Mouse (Mus musculus) cerebellum, adult 18-20 months (tissue): Measurements from ENCODE around the gene Tspan17.
A peak's percentile ranks its signal among the peaks of the same experiment; 100 is the strongest.
"Not testable (repeated sequence)": the region's sequence is repeated elsewhere in the genome, so short reads cannot be mapped to it uniquely, and the experiment has no call there.

ENCODE experiments used
- DNase-seq, 2 experiments: peaks; one replicate each; pipeline ENCODE4 v3.0.0; 2021

Tspan17 gene

GRCm38 (mm10) chr13:54765281-54766191, 23.6 kb upstream of the Tspan17 start:
- DNase-seq, result peak; percentile 64 to 74

GRCm38 (mm10) chr13:54766192-54766768, 22.9 kb upstream of the Tspan17 start, which contains the start of gene Sncb:
Gene Sncb (minus strand): TSS chr13:54766595.
- peak; percentile 93 to 96 for DNase-seq

DNA sequence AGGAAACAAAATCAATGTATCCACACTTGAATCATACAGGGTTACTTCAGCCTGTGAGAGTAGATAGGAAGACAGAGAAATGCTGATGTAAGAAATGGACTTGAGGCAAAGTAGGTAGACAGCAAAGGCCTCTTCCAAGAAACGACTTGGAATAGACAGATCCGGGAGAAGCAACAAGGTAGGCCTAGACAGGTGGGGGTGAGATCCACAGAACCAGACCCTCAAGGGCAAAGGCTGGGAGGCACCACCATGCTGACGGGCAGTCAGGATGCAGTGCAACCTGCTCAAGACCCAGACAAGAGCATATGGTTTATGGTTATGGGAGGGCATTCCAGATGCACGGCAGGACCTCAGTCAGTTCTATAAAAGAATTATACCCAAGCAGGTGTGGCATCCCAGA, 22.2 kb upstream of the Tspan17 start:
- no peak for DNase-seq

DNA sequence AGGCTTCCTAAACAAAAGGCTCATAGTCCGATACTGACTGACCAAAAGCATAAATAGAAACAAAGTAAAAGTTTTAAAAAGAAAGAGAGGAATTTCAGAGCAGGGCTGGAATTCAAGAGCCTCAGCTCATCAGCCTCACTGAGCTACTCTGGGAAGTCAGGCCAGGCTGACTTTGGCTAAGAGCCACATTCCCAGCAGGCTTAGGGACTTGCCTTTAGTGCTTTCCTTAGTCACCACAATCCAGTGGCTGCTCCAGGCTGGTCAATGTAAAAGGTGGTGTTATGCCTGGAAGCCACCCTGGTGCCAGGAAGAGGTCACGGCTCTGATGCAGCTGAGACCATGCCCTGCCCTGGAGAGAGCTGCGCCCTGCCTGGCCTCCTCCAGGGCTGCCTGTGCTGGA, 8.6 kb upstream of the Tspan17 start:
- peak; percentile 80 to 87 for DNase-seq

DNA sequence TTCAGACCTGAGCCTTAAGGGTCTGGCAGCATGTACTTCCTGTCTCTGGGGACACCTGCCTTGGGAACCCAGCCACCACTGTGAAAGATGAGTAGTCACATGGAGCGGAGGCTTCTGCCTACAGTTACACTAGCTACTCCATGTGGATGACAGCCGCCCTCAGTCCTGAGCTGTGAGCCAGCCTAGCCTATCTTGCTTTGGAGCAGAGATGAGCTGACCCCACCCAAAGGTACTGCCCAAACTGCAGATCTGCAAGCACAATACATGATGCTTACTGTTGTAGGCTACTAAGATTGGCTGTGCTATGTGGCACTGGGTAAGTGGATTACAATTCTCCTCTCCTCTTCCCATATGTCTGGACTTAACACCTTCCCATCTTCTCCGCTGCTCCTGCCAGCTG, 8.1 kb upstream of the Tspan17 start:
- no peak for DNase-seq

DNA sequence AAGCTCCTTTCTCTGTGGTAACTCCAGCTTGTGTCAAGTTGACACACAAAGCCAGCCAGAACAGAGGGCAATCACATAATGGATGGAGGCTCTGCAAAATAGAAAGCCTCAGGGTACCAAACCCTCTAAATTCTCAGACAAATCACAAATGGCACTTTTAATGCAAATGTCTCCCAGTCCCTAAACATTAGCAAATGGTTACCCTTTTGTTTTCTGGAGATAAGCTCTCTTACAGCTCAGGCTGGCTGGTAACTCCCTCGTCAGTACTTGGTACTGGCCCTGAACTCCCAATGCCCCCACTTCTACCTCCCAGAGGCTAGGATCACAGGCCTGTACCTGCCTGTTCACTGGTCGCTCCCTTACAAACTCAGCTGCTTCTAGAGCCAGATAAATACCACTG, 5.9 kb upstream of the Tspan17 start:
- DNase-seq, result no peak

- no peak for DNase-seq
Observed at GRCm38 (mm10) chr13:54783698-54784097, 5.5 kb upstream of the Tspan17 start, which contains the start of gene Eif4e1b. Gene Eif4e1b (plus strand): TSS chr13:54783998.

- DNase-seq, result not testable (repeated sequence)
Observed at GRCm38 (mm10) chr13:54787591-54787990, 1.6 kb upstream of the Tspan17 start.

DNA sequence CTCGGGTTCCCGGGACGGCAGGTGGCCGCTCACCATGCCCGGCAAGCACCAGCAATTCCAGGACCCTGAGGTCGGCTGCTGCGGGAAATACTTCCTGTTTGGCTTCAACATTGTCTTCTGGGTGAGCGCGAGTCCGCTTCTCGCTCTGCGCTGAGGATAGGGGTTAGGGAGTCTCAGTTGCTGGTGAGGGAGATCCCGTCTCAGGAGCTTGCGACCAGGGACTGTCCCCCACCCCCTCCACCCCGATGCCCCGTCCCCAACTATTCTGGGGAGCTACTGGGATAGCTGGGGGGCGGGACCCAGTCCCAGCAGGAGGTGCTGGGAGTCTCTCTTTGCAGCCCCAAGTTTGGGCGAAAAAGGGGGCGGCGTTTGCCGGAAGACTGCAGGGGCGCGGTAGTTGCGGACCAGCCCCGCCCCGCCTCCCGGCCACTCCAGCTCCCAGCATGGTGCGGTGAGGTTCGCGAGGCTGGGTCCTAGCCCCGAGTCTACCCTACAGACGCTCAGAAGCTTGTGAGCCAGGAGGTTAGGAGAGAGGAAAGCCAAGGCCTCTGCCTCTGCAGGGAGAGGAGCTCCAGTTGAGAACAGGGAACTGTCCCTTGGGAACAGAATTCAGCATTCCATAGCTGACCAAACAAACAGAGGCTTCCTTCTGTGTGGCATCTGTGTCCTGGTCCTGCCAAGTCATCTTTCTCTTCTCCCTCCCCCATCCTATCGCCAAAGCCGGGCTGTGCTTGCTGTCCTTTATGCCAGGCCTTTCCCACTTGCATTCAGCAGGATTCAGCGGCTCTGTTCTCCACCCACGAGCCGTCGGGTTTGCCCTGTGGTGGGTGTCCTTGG, 602 bp downstream of the Tspan17 start:
- peak; percentile 79 to 81 for DNase-seq

- DNase-seq, result peak in 1 of 2 experiments; percentile 63
Observed at GRCm38 (mm10) chr13:54792259-54793230, 3.4 kb downstream of the Tspan17 start.

- peak in 1 of 2 experiments; percentile 23 for DNase-seq
Observed at GRCm38 (mm10) chr13:54794002-54794577, 4.9 kb downstream of the Tspan17 start.

- DNase-seq, result no peak
Observed at GRCm38 (mm10) chr13:54794843-54795242, 5.7 kb downstream of the Tspan17 start.

GRCm38 (mm10) chr13:54797356-54797755, 8.2 kb downstream of the Tspan17 start:
- DNase-seq, result peak in 1 of 2 experiments; percentile 68

GRCm38 (mm10) chr13:54797861-54798643, 8.9 kb downstream of the Tspan17 start:
- DNase-seq, result peak in 1 of 2 experiments; percentile 39

DNA sequence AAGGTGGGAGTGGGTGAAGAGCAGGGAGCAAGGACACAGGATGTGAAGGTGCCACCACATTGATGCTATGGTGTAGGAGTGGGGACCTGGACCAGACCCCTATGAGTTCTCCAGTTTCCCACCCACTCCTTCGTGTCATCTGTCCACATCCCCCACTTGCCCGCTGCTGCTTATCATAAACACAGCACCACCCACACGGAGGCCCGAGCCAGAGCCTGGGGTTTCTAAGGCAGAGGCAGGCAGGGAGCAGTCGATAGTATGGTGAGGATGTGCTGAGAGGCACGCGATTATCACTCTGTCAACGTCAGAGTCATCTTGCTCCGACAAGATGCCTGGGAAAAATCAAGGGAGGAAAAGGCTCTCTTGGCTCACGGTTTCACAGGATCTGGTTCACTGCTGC, 9.6 kb downstream of the Tspan17 start:
- DNase-seq, result no peak

DNA sequence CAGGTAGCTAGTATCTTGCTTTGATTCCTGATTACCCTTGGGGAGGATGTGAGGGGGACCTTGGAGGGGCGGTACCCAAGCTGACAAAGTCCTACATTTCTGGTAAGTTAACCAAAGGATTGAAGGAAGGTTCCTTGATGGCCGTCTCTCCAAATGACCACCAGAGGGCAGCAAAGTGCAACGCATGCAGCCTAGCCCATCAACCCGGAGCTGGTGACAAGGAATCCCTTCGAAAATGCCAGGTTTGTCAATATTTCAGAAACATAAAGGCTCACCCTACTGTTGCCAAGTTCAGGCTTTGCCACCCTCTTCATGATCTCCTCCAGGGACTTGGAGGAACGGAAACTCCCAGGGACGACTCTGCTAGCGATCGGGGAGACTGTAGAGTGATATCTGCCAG, 10.5 kb downstream of the Tspan17 start:
- DNase-seq, result peak; percentile 79 to 88

DNA sequence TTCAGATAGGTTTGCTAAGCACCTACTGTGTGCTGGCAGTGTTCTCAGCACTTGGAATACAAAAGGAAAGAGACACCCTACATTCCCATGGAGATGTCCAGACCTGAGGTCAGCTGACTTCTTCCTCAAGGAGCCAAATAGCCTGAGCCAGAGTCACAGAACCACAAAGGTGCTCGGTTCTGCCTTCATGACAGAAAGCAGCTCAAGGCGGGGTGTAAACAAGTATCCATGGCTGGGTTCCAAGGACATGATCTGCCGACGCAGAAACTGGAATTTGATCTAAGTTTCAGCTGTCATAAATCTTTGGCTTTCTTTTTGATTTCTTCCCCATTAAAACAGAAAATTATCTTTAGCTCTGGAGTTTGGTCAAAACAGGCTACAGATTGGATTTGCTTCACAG, 11.0 kb downstream of the Tspan17 start:
- DNase-seq, result no peak

DNA sequence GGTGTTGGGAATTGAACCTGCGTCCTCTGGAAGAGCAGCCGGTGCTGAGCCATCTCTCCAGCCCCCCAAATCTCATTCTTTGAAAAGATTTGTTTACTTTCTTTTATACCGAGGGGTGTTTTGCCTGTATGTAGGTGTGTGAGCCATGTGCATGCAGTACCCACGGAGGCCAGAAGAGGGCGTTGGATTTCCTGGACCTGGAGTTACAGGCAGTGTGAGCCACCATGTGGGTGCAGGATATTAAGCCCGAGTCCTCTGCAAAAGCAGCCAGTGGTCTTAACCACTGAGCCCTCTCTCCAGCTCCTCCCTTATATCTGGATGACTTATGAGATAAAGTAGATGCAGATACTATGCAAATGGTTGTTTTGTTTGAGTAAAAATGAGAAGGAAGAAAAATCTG, 13.8 kb downstream of the Tspan17 start:
- DNase-seq, result no peak

DNA sequence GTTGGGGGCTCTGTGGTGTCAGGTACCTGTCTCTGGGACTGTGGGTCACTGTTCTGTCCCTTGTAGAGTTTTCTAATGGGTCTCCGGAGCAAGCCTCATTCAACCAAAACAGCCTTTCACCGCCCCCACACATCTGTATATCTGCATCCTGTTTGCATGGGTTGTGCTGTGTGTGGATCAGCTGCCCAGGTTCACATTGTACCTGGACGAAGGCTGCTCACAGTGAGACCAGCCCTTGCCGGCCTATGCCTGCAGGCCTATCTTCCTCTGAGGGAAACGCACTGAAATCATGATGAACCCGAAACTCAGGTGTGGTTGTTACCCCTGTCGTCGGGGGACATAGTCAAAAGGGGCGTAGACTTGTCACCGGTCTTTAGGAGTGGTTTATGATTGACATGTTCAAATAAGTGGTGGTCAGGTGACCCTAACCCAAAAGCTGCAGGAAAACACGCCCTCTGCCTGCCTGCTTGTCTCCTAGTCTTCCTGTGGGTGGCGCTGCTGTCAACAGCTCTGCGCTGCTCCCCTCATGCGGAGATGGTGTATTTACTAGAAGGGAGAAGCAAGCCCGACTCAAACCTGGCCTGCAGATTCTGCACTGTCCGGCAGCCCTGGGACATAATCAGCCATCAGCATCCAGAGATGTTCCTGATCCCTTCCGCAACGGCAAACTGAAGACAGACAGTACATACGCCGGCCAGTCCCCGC, 16.1 kb downstream of the Tspan17 start:
- DNase-seq, result peak; percentile 56 to 68

DNA sequence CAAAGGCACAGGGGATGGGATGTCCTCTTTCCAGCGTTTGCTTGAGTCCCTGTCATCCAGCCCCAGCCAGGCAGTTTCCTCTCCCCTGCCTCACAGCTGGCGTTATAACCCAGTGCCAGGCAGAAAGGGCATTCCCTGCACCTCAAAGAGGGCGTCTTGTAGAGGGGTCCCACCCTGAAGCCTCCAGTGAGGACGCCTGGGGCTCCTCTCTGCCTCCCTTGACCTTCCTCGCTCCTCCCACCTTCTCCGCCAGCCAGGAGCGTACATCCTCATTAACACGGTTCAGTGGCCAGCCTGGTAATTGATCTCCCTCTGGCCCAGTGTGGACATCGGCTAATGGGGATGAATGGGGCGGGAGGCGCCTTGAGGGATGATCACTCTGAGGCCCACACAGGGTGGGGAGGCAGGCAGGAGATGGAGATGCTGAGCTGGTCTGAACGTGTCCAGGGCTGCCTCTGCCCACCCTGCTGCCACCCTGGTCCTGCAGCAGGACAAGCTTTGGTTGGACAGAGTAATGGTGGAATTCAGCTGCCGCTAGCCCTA, 17.3 kb downstream of the Tspan17 start:
- no peak for DNase-seq
